ENCODE assay signal across 18 mouse cellular contexts in the genomic region with DNA sequence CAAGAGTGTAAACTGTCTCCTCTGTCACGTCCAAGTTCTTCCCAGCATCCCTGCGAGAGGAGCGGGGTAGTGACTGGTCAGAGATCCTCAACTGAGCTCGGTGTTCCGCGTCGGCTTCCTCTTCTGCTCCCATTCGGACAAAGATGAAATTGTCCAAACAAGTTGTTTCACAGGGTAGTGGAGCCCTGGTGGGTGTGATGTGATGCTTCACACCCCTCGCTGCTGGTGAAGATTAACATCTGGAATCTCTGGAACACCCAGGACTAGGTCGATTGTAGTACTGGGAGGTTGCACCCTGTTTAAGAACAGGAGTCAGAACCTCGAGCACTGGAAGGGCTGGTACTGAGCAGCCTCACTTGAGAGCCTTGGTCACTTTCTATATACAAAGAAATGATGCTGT.
DNase-seq lines count a peak whose midpoint lies in the region; TF ChIP-seq lines count a peak whose summit lies in the region.
"Had no signal": no experiment of that assay in that cellular context is flagged by ENCODE, and none has a peak within 500 bp of the region (broad histone marks: within the 10 kb centered on the region; RNA-seq: fewer than 3 reads in every experiment).

No protein-coding gene starts in this region.

- TF ChIP-seq POLR2A in heart, adult 2 months (IDR thresholded peaks at IDR 0.05; ENCODE audit: insufficient read depth, low read depth, low read length): no peak

- 57% methylated on average over 11 of the region's 11 CpGs for WGBS in heart, adult 2 months

- no peak overlapping the region for H3K9ac ChIP-seq in heart, adult 2 months (ENCODE audit: low read depth, low read length)
- H3K9ac ChIP-seq: embryonic facial prominence, embryonic 12.5 days; neural tube, embryonic 12.5 days had no signal

- no peaks in the 10 kb centered on the region for H3K27me3 ChIP-seq in heart, adult 2 months (ENCODE audit: control insufficient read depth, insufficient read depth, low read length)
- H3K27me3 ChIP-seq: embryonic facial prominence, embryonic 12.5 days; neural tube, embryonic 12.5 days had no signal

- no peak for TF ChIP-seq CTCF in heart, adult 2 months (IDR thresholded peaks at IDR 0.05)

- peaks cover 2% of the 10 kb centered on the region; the same call in 1 of the 2 replicates for H3K4me1 ChIP-seq in heart, adult 2 months (ENCODE audit: control insufficient read depth, insufficient read depth, low read length)
- H3K4me1 ChIP-seq: neural tube, embryonic 12.5 days had no signal

- H3K36me3 ChIP-seq in heart, adult 2 months (ENCODE audit: control insufficient read depth, insufficient read depth, low read length): no peaks in the 10 kb centered on the region
- H3K36me3 ChIP-seq: embryonic facial prominence, embryonic 12.5 days; neural tube, embryonic 12.5 days had no signal

- peak overlapping the region; percentile 15; the same call in 1 of the 2 replicates for H3K27ac ChIP-seq in heart, adult 2 months
- H3K27ac ChIP-seq: macrophage; neural tube, embryonic 12.5 days had no signal

- H3K4me3 ChIP-seq in heart, adult 2 months: no peak overlapping the region
- H3K4me3 ChIP-seq: embryonic facial prominence, embryonic 12.5 days; neural tube, embryonic 12.5 days had no signal

- intact Hi-C loops in heart, adult 2 months (cut with DNase I): loop anchor here (10.0 kb wide), 1 partner anchor 138 kb away; no protein-coding TSS in a partner anchor
- intact Hi-C loops in heart, postnatal 10 days (cut with DNase I): loop anchor here (5.0 to 10.0 kb wide), 4 partner anchors 328 to 751 kb away; partner anchors contain the start of gene Igf1

- TF ChIP-seq EP300 in heart, adult 2 months (IDR thresholded peaks at IDR 0.05; ENCODE audit: insufficient read depth, low read depth, low read length): no peak

- peak in 1 of 2 experiments; percentile 18 for DNase-seq in heart, adult 2 months
- no peak for DNase-seq in heart, postnatal 10 days
- DNase-seq in urinary bladder, postnatal 36 days (ENCODE audit: low spot score in 2 of 2): peak; percentile 26 to 28
- DNase-seq in urinary bladder, postnatal 25 days (ENCODE audit: low spot score): no peak
- DNase-seq in lung, postnatal 36 days: peak; percentile 56
- DNase-seq in c-Kit-positive CD71-positive TER-119-positive erythroid progenitor cells, embryonic 14.5 days (ENCODE audit: low spot score): no peak
- DNase-seq in cerebellum, adult 11 months: no peak
- DNase-seq: adrenal gland, postnatal 10 days; B cell, adult 2 months; cerebellum, adult 18-20 months; gastrocnemius, postnatal 25 days; kidney, adult 2 months; kidney, postnatal 36 days; spleen, adult 18-20 months; thymus, postnatal 25 days had no signal

- H3K79me2 ChIP-seq in heart, adult 2 months (replicated peaks; ENCODE audit: control insufficient read depth, insufficient read depth, low read length): no peaks in the 10 kb centered on the region

Comparison
In these comparisons a context has a peak if more than half of its experiments do, and no peak if none do; other contexts are left out.
1. DNase-seq: peak in urinary bladder, postnatal 36 days (2 of 2) and lung, postnatal 36 days (single experiment); none in heart, postnatal 10 days (0 of 2), urinary bladder, postnatal 25 days (single experiment), c-Kit-positive CD71-positive TER-119-positive erythroid progenitor cells, embryonic 14.5 days (single experiment) and cerebellum, adult 11 months (single experiment).